Comparison of ENCODE assay signal across 1 mouse cellular context in genomic region chr7:141394771-141395170, GRCm38 (mm10).
A peak's percentile ranks its signal among the peaks of the same experiment; 100 is the strongest.
TF ChIP-seq lines count a peak whose summit lies in the region.

No protein-coding gene starts in this region.

TF ChIP-seq in MEL, 35 proteins besides CTCF, POLR2A, EP300 and RAD21 (continued from another document):
- TF ChIP-seq HCFC1 (IDR thresholded peaks at IDR 0.05; ENCODE audit: low read depth, low read length): peak; percentile 54; the same call in 1 of the 2 replicates
- TF ChIP-seq ZC3H11A (IDR thresholded peaks at IDR 0.05; ENCODE audit: low read depth, low read length): peak; percentile 49; the same call in 1 of the 2 replicates
- peak; percentile 72 for TF ChIP-seq SMC3 (IDR thresholded peaks at IDR 0.05; ENCODE audit: low read depth, low read length)
